Mouse (Mus musculus): ENCODE measurements at regions not wholly inside any gene's neighbourhood (a gene's known extent, or its start where the extent isn't known, plus 50 kb on each side); places are given as distances from the start of the nearest gene placed in this dataset.

DNA sequence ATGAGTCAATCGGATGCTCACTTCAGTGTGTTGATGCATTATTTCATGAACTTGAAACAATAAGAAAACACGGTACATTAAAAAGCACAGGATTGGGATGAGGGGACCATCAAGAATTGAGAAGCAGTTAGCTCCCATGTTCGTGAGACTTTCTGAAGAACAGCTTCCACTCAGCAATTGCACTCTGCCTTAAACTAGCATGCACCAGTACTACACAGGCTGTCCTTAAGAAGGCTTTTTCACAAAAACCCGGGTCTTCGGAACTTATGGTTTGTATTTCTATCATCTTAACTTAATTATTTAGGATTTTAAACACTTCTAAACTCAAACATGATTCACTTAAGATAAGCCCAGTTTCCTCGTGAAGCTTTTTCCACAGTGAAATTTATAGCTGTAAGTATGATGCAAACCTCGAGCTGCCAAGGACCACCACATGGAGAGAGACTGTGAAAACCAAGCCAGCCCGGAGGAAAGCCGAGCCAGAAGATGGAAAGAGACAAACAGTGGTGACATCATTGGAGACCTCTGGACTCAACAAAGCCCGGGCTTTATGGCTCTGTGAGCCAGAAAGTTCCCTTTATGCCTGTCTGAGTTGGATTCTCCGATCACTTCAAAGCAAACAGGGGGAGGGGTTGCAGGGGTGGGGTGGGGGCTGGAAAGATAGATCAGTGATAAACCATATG lies 162.7 kb upstream of the Atp2b1 start:
- WGBS: 49% methylated on average over 11 of the region's 11 CpGs

DNA sequence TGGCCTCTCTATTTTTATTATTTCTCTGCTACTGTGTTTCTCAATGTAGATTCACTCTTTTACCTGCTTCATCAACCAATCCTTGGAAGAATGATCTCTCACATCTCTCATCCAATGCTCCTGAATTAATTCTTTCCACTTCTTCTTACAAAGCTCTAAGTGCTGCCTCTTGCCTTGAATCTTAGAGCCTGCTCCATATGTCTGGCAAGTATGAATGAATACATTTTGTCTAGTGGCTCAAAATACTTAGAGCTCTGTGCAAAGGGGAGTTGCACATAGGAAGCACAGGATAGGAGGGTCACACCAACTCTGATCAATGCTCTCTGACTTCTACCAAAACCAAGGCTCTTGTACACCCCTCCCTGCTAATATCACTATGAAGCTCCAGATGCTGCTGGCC lies 153.1 kb upstream of the Atp2b1 start:
- H3K4me2 ChIP-seq (ENCODE audit: low read depth): no peak overlapping the region
- H3K4me1 ChIP-seq (ENCODE audit: insufficient read depth): no peaks in the 10 kb centered on the region
- H3K9ac ChIP-seq: no peak overlapping the region
- no peak for ATAC-seq
- TF ChIP-seq CTCF (IDR thresholded peaks at IDR 0.05; ENCODE audit: low read depth): no peak
- DNase-seq: no peak
- H3K27ac ChIP-seq (ENCODE audit: low read depth, low read length): no peak overlapping the region
- H3K27me3 ChIP-seq (ENCODE audit: insufficient read depth, low read length): no peaks in the 10 kb centered on the region
- H3K36me3 ChIP-seq (ENCODE audit: insufficient read depth): no peaks in the 10 kb centered on the region
- H3K4me3 ChIP-seq (ENCODE audit: low read depth, low read length): no peak overlapping the region
- no peaks in the 10 kb centered on the region for H3K9me3 ChIP-seq (ENCODE audit: low read length)

More for the DNA sequence above, 162.7 kb upstream of the Atp2b1 start:
- Histone ChIP-seq H3K27ac (ENCODE audit: low read depth, low read length) (no peak overlapping the region), H3K4me3 (ENCODE audit: low read depth, low read length) (no peak overlapping the region), H3K4me1 (ENCODE audit: insufficient read depth) (no peaks in the 10 kb centered on the region; the same call in 1 of the 2 replicates), H3K36me3 (ENCODE audit: insufficient read depth) (no peaks in the 10 kb centered on the region), H3K27me3 (ENCODE audit: insufficient read depth, low read length) (no peaks in the 10 kb centered on the region), H3K9me3 (ENCODE audit: low read length) (no peaks in the 10 kb centered on the region), H3K4me2 (ENCODE audit: low read depth) (no peak overlapping the region), H3K9ac (no peak overlapping the region)
- peak; percentile 33 for DNase-seq
- TF ChIP-seq CTCF (IDR thresholded peaks at IDR 0.05; ENCODE audit: low read depth): no peak
- ATAC-seq: peak; percentile 54

DNA sequence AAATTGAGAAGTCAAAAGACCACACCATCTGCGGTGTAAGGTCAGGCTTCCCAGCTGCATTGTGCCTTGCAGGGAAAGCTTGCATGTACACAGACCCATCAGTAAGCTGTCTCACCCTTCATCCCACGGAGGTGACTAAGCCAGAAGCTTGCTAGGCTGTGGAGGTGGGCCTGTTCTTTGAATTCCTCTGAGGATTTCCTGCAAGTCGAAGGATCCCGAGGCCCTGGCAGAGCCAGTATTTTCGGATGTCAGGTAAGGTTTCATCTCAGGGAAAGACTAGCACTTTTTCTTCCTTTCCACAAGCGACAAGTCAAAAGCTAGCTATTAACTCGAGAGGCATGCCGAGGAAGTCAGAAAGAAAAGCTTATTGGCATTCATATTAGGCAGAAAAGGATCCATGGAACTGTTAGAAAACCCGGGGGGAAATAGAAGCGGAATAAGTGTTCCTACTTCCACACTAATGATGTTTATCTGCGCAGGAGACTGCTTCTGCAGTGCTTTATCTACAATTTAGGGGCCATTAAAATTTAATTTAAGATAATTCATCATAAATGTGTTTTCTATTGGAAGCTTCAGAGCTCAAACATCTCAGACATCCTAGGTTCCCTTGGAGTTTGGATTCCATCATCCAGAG lies 148.3 kb upstream of the Atp2b1 start:
- Histone ChIP-seq H3K9me3 (ENCODE audit: low read length) (no peaks in the 10 kb centered on the region), H3K36me3 (ENCODE audit: insufficient read depth) (no peaks in the 10 kb centered on the region), H3K27ac (ENCODE audit: low read depth, low read length) (no peak overlapping the region), H3K4me2 (ENCODE audit: low read depth) (no peak overlapping the region), H3K9ac (no peak overlapping the region), H3K4me1 (ENCODE audit: insufficient read depth) (no peaks in the 10 kb centered on the region), H3K27me3 (ENCODE audit: insufficient read depth, low read length) (no peaks in the 10 kb centered on the region), H3K4me3 (ENCODE audit: low read depth, low read length) (no peak overlapping the region)
- TF ChIP-seq CTCF (IDR thresholded peaks at IDR 0.05; ENCODE audit: low read depth): no peak
- DNase-seq: no peak
- WGBS: 65% methylated on average over 11 of the region's 11 CpGs
- ATAC-seq: peak; percentile 38; the same call in 1 of the 2 replicates

DNA sequence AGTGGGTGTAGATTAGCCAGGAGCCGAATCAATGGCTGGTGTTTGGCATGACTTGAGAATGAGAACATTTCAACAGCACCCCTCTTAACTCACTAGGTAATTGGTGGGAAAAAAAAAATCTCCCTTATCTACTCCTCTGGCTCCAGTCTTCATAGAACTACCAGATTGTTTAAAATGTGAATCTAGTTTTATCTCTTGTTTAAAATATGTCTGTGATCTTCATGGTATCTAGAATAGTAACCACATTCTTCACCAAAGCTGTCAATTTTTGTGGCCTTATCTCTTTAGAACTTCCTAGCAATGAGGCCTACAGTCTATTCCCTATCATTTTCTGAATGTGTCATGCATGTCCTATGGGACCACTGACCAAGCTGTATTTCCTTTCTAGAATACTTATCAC lies 134.4 kb upstream of the Atp2b1 start:
- WGBS: 83% methylated on average over 1 of the region's 1 CpGs
- no peak for ATAC-seq
- H3K27ac ChIP-seq (ENCODE audit: low read depth, low read length): no peak overlapping the region
- no peak for DNase-seq
- no peaks in the 10 kb centered on the region for H3K9me3 ChIP-seq (ENCODE audit: low read length)
- H3K4me1 ChIP-seq (ENCODE audit: insufficient read depth): no peaks in the 10 kb centered on the region
- H3K9ac ChIP-seq: no peak overlapping the region
- H3K4me3 ChIP-seq (ENCODE audit: low read depth, low read length): no peak overlapping the region
- TF ChIP-seq CTCF (IDR thresholded peaks at IDR 0.05; ENCODE audit: low read depth): no peak
- H3K36me3 ChIP-seq (ENCODE audit: insufficient read depth): no peaks in the 10 kb centered on the region
- H3K4me2 ChIP-seq (ENCODE audit: low read depth): no peak overlapping the region
- no peaks in the 10 kb centered on the region for H3K27me3 ChIP-seq (ENCODE audit: insufficient read depth, low read length)

DNA sequence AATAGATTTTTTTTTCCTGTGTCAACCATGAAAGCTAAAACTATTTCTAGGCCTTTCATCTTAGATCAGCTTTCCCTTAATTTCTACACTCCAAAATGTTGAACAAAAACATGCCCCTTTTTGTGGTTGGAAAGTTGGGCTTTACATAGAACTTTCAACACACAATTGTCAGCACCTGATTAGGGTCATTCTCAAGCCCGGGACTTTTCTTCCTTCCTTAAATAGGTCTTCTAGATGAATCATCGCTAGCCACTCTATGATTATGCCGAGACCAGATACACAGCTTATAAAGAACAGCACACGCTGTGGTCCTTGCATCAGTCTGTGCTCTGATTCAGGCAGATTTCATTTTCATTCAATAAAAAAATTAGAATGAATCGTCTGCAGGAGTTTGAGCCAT lies 133.3 kb upstream of the Atp2b1 start:
- no peaks in the 10 kb centered on the region for H3K4me1 ChIP-seq (ENCODE audit: insufficient read depth)
- no peaks in the 10 kb centered on the region for H3K27me3 ChIP-seq (ENCODE audit: insufficient read depth, low read length)
- H3K9me3 ChIP-seq (ENCODE audit: low read length): no peaks in the 10 kb centered on the region
- ATAC-seq: no peak
- no peak overlapping the region for H3K4me2 ChIP-seq (ENCODE audit: low read depth)
- no peak for DNase-seq
- H3K9ac ChIP-seq: no peak overlapping the region
- H3K4me3 ChIP-seq (ENCODE audit: low read depth, low read length): no peak overlapping the region
- no peak overlapping the region for H3K27ac ChIP-seq (ENCODE audit: low read depth, low read length)
- H3K36me3 ChIP-seq (ENCODE audit: insufficient read depth): no peaks in the 10 kb centered on the region
- TF ChIP-seq CTCF (IDR thresholded peaks at IDR 0.05; ENCODE audit: low read depth): no peak
- 86% methylated on average over 5 of the region's 5 CpGs for WGBS

DNA sequence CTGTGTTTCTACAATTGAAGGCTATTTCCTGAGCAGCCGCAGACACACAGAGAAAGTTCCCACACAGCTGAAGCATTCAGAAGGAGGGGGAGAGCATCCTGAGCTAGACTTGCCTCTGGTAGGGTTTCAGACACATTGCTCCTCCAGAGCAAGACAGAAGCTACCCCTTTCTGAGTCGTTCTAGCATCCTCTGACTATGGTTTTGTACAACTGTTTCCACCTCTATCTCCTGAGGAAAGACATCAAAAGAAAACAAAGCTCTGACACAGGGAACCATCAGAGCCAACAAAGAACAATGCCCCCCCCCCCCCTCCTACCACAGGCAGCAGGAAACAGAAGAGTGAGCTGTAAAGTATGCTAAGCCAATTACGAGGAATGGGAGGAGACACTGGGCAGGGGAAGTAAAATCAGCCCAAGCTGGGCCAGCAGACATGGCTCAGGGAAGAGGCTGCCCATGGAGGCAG lies 132.3 kb upstream of the Atp2b1 start:
- no peaks in the 10 kb centered on the region for H3K9me3 ChIP-seq (ENCODE audit: low read length)
- no peak overlapping the region for H3K4me2 ChIP-seq (ENCODE audit: low read depth)
- H3K27me3 ChIP-seq (ENCODE audit: insufficient read depth, low read length): no peaks in the 10 kb centered on the region
- ATAC-seq: no peak
- no peak overlapping the region for H3K4me3 ChIP-seq (ENCODE audit: low read depth, low read length)
- 20% methylated on average over 3 of the region's 3 CpGs for WGBS
- no peaks in the 10 kb centered on the region for H3K36me3 ChIP-seq (ENCODE audit: insufficient read depth)
- no peak overlapping the region for H3K9ac ChIP-seq
- TF ChIP-seq CTCF (IDR thresholded peaks at IDR 0.05; ENCODE audit: low read depth): no peak
- no peak overlapping the region for H3K27ac ChIP-seq (ENCODE audit: low read depth, low read length)
- no peak for DNase-seq
- no peaks in the 10 kb centered on the region for H3K4me1 ChIP-seq (ENCODE audit: insufficient read depth)

DNA sequence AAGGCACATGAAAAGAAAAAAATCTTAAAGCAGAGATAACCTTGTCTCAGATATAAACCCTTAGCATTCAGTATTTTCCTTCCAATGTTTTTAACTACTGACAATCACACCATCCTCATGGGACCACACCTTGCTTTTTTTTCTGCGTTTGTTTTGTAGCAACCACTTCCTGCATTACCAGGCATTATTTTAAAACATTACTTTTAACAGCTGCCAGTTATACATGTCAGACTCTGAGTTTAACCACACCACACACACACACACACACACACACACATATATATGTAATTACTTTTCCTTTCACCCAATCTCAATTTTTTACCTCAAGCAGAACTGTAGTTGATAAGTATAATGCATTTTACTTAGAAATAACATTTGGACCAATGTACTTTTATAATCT lies 128.8 kb upstream of the Atp2b1 start:
- no peak for TF ChIP-seq CTCF (IDR thresholded peaks at IDR 0.05; ENCODE audit: low read depth)
- DNase-seq (no peak), ATAC-seq (no peak)
- Histone ChIP-seq H3K27ac (ENCODE audit: low read depth, low read length) (no peak overlapping the region), H3K4me1 (ENCODE audit: insufficient read depth) (no peaks in the 10 kb centered on the region), H3K9me3 (ENCODE audit: low read length) (no peaks in the 10 kb centered on the region), H3K9ac (no peak overlapping the region), H3K27me3 (ENCODE audit: insufficient read depth, low read length) (no peaks in the 10 kb centered on the region), H3K4me2 (ENCODE audit: low read depth) (no peak overlapping the region), H3K4me3 (ENCODE audit: low read depth, low read length) (no peak overlapping the region), H3K36me3 (ENCODE audit: insufficient read depth) (no peaks in the 10 kb centered on the region)
- WGBS: 95% methylated on average over 1 of the region's 1 CpGs

Data from forebrain, postnatal 0 days (tissue).